Mouse (Mus musculus): ENCODE data around the gene Cnksr1.
A peak's percentile ranks its signal among the peaks of the same experiment; 100 is the strongest.
"Not testable (repeated sequence)": the region's sequence is repeated elsewhere in the genome, so short reads cannot be mapped to it uniquely, and the experiment has no call there.

Gene Cnksr1

DNA sequence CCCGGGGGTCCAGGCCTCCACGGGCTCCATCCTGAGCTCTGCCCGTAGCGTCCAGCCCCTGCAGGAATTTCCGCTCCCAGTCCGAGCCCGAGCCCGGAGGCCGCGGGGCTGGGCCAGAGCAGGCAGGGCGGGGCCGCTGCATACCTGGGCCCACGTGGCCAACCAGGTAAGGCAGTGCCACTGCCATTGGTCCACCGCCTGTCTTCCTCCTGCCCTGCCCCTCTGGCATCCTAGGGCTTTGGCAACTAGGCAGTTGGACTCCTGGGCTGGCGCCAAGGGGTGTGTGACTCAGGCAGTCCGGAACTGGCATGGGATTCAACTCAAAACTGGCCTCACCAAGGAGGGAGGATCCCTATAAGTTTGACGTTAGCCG is at the start of gene Cnksr1:
Gene Cnksr1 (minus strand): TSS at position 121 of the 373 bp plus-strand sequence.
- DNase-seq, result no peak

- DNase-seq, result peak; percentile 72
Measured at GRCm38 (mm10) chr4:134287575-134288025, 49.4 kb upstream of the Cnksr1 start, which contains the start of gene Pdik1l. TSS of gene Pdik1l (minus strand) at chr4:134287895.

- DNase-seq, result peak; percentile 94
Measured at GRCm38 (mm10) chr4:134287168-134287564, 49.0 kb upstream of the Cnksr1 start.

DNA sequence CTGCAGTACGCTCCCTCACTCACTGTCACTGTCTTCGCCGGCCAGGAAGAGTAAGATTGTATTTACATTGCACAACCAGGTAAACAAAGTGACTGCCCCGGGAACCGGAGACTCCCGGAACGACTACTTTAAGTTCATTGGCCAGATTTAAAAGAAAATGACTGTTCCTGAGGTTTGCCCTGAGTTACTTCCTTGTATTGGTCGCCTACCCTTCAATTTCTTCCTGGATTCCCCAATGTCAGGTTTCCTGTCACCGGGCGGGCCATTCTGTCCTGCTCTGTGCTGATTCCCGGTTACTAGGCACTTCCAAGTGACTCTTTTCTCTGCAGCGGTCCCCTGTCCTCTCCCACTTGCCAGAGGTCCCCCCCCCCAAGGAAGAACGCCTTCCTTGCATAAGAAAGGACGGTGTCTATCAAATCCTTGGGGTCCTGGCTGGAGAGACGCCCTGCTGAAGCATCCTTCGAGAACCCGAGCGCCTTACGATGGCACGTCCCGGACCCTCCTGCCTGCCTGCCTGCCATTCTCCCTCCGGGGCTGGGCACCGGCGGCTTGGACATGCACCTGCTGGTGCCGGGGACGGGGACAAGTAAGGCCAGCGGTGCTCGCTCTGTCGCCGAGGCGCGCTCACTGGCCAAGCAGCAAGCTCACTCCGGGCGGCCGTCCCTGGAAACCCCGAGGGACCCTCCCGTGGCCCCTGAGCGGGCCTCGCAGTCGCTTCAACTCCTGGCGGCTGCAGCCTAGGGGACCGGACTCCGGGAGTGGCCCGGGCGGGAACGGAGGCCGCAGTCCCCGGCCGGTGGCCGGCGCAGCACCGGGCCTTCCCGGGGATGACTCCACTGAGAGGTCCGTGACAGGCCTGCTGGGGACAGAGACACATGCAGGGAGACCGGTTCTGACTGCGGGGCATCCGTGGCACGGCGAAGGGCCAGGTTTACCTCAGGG is 48.3 kb upstream of the Cnksr1 start:
- DNase-seq, result peak; percentile 30

DNA sequence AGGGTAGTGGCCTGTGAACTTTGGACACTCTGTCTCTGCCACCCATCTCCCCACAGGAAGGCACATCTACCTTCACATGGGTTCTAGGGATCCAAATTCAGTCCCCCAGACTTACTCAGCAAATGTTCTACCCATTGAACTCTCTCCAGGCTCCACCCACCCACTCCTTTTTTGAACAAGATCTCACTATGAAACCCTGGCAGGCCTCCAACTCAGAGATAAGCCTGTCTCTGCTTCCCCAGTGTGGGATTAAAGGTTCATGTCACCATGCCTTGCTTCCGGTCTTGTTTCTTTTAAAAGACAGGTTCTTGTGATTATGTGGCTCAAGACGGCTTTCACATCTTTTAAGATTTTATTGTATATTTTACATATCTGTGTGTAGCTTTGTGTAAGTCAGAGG is 46.7 kb upstream of the Cnksr1 start:
- DNase-seq, result no peak

GRCm38 (mm10) chr4:134273417-134274345 is 35.5 kb upstream of the Cnksr1 start:
- DNase-seq, result no peak

DNA sequence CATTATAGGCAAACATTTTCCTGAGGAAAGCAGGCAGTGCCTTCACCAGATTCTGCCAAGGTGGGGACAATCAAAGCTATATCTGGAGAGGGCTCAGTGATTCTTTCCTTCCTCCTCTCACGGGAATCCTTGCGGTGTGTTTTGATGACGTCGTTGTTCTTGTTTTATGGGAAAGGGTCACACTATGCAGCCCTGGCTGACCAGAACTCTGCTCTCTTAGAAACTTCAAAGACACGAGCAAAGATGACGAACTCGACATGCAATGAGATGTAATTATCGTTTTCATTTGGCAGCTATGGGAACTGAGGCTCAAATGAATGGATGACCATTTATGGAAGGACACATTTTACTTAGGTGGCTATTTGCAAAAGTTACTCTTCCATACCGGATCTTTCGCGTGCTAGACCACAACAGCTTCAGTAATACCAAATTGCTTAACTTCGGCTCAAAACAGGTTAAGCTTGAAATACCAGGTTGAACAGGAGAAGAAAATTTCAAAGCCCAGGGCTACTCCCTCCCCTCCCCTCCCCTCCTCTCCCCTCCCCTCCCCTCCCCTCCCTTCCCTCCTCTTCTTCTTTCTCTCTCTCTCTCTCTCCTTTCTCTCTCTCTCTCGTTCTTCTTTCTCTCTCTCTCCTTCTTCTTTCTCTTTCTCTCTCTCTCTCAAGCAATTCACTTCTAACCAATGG is 34.7 kb upstream of the Cnksr1 start:
- DNase-seq, result no peak

DNA sequence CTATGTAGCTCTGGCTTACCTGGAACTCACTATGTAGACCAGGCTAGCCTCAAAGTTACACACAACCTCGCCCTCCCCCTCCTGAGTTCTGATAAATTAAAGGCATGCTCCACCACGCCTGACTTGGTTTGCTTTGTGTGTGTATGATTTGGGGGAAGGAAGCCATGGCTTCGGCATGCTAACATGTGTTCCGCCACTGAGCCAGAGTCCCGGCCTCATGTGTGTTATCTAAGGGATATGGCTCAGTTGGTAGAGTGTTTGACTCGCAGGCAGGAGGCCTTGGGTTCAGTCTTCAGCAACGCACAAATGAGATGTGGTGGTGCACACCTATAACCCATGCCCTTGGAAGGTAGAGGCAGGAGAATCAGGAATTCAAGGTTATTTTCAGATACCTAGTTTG is 33.8 kb upstream of the Cnksr1 start:
- no peak for DNase-seq

- DNase-seq, result not testable (repeated sequence)
Measured at GRCm38 (mm10) chr4:134269622-134270021, 31.4 kb upstream of the Cnksr1 start.

DNA sequence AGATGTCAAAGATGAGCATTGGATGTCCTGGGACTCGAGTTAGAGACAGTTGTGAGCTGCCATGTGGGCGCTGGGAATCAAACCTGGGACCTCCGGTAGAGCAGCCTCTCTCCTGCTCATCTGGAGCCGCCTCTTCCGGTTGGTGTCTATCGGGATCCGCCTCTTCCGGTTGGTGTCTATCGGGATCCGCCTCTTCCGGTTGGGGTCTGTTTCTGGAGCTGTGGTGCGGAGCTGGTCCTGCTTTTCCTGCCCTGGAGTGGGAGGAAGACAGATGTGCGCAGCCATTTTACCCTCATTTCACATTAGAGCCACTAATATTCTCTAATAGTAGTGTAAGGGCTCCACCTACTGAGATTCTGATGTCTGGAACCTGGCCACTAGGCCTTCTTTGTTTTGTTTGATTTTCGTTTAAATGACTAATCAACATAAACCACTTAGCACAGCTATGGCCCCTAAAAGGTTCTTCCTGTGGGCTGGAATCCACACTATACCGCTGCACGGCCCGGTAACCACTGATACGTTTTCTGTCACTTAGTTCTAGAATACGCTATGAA is 30.0 kb upstream of the Cnksr1 start:
- DNase-seq, result no peak

GRCm38 (mm10) chr4:134265860-134266585 is 27.8 kb upstream of the Cnksr1 start:
- no peak for DNase-seq

GRCm38 (mm10) chr4:134263191-134263590 is 25.0 kb upstream of the Cnksr1 start:
- no peak for DNase-seq

DNA sequence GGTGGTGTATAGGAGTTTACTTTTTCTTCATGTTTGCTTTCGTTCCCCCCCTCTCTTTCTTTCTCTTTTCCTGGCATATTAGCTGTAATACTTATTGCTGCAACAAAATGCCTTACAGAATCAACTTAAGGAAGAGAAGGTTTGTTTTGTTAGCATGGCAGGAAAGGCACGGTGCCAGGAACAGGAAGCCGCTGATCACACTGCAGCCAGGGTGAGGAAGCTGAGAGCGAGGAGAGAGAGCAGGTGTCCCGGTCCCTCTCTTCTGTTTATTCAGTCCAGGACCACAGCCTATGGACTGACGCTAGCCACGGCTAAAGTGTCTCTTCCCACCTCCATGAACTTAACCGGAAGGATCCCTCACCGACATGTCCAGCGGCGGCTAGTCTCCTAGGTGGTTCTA is 20.2 kb upstream of the Cnksr1 start:
- no peak for DNase-seq

GRCm38 (mm10) chr4:134257198-134258009 is 19.2 kb upstream of the Cnksr1 start:
- no peak for DNase-seq

DNA sequence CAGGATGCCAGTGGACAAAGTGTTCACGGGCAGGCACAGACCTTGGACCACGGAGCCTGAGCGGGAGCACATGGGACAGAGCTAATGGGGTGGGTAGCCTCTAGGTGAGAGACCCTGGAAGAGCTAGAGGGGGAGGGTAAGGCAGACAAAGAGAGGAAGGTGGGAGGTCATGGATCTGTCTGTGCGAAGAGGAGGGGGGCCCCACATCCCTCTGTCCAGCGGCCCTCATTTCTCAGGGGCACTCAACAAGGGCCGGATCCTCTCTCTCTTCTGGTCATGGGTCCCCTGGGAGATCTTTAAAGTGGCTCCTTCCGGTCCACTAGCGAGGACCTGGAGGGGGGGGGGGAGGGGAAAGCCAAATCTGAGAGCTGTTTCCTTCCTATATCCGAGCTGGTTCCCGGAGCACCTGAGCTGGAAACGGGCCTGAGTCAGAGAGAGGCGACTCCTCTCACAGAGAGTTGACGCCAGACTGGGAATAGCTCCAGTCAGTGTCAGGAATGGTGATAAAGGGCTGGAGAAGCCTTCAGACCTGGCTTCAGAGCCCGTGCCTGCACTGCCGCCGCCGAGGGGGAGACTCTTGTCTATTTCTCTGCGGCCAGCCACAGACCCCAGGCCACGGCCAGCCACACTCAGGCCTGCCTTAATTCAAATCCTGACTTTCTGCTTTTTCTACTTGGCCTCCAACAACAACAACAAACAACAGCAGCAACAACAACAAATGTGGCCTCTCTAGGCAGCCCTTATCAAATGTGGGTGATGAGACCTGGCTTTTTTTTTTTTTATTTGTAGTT is 18.4 kb upstream of the Cnksr1 start:
- no peak for DNase-seq

- no peak for DNase-seq
Measured at GRCm38 (mm10) chr4:134255854-134256253, 17.7 kb upstream of the Cnksr1 start.

- no peak for DNase-seq
Measured at GRCm38 (mm10) chr4:134254835-134255234, 16.6 kb upstream of the Cnksr1 start.

GRCm38 (mm10) chr4:134253722-134254324 is 15.6 kb upstream of the Cnksr1 start, which contains the start of gene Grrp1:
TSS of gene Grrp1 (minus strand) at chr4:134254106.
- DNase-seq, result no peak

All from layer of hippocampus, adult 9-11 months (tissue).